Mouse (Mus musculus) subcutaneous adipose tissue, adult 2 months (tissue): ENCODE measurements around the gene Thbd. TPM values are rescaled to one million over a fixed set of nuclear protein-coding genes. Genes with fewer than 3 reads are reported as not detected.

Source experiments
- polyA plus RNA-seq: library from polyadenylated mRNA; depleted of rRNA; stranded (reverse); fragments of >200 nt; gene quantifications from 2 replicates; pipeline ENCODE4 v1.2.3, GENCODE M21; 2012; ENCODE audit warnings: low replicate concordance; rRNA removed

Gene Thbd
- 144 and 172 TPM in 2 replicates for polyA plus RNA-seq

DNA sequence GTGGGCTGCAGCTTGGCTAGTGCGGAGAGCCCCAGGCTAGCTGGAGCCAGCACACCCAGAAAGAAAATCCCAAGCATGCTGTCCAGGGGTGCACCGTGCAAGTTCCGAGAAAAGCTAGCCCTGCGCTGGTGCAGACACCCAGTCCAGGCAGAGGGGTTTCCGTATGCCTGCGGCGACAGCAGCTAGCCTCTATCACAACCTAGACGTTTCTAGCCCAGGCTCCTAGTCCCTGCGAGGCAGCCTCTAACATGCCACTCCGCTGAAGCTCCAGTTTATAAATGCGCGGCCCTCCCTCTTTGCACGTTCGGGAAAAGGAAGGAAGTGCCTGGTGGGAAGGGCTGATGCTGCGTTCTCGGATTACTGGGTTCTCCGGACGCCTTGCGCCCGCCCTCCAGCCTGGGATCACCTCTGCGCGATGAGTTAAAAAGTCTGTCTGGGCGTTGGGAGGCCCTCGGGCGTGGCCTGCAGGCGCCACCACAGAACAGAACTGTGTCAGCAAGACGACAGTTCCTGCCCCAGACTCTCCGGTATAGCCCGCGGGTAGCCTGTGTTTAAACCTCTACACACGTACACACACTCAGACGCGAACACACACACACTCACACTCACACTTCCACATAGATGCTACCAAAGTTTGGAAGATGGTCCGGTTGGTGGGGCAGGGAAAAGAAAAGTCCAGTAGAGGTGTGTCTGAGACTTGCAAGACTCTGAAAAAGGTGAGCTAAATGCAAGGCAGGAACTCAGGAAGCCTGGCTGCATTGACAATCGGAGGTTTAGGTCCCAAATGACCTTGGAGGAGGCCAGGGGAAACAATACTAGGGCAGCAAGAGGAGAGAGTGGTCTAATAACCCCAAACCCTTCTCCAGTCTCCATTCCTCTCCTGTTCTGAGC lies at the start of gene Thbd:
Gene Thbd, minus strand, starts transcription at position 319 of the 891 bp plus-strand sequence.

DNA sequence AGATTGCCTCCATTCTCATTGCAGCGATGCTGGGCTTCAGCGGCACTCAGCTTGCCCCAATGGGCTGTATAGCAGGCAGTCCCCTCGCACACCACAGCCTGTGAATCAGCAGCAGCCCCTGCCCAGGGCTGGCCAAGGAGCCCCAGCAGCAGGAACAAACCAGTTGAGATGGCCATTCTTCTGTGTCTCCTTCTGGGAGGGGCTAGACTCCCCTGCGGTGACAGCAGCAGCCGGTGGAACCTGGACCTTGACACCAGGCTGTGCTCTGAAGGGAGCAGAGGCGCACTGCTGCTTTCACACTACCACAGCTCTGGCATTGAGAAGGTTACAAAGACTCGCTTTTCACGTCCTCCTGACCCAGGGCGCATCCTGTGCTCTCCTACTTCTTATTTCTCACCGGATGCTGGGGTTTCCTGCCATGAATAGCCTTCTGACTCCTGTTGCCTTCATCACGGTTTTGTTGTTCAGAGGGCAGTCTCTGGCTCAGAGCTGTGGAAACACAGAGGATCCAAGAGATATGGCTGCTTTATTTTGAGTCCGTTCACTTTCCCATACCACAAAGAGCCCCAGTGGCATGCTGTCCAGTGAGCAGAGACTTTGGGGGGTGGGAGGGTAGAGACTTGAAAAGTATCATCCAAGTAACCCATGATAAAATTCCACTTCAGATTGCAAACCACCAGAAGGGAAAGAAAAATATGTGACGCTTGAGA lies 35.4 kb upstream of the Thbd start, which contains the start of gene Cd93:
Gene Cd93, minus strand, starts transcription at position 315 of the 710 bp plus-strand sequence.

DNA sequence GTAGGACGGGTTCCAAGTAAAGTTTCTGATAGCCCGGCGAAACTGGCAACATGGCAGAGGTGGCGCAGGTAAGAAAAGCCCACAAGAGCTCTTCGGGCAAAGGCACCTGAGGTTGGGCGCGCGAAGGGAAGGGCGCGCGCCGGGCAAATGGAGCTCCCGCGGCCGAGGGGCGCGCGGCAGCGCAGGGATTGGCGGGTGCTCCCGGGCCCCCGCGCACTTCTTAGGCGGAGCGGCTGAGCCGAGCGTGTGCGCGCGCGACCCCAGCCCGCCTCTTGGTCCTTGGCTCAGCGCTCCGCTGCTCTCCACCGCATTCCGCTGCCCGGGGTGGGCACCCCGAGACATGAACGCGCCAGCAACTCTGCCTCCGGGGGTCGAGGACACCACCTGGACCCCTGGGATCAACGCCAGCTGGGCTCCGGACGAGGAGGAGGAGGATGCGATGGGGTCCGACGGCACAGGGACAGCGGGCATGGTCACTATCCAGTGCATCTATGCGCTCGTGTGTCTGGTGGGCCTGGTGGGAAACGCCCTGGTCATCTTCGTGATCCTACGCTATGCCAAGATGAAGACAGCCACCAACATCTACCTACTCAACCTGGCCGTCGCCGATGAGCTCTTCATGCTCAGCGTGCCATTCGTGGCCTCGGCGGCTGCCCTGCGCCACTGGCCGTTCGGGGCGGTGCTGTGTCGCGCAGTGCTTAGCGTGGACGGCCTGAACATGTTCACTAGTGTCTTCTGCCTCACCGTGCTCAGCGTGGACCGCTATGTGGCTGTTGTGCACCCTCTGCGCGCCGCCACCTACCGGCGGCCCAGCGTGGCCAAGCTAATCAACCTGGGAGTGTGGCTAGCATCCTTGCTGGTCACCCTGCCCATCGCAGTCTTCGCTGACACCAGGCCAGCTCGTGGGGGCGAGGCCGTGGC lies 12.6 kb downstream of the Thbd start, which contains the start of gene Sstr4:
Gene Sstr4, plus strand, starts transcription at position 214 of the 921 bp plus-strand sequence.

Other genes starting within 250 kb of the Thbd start
- 1.2 and 4.1 TPM in 2 replicates for gene Sstr4, start 12.8 kb downstream of the Thbd start, polyA plus RNA-seq
- 43.5 and 51.9 TPM in 2 replicates for gene Cd93, start 35.4 kb upstream of the Thbd start, polyA plus RNA-seq